Mouse (Mus musculus) liver, adult 10 weeks (tissue): ENCODE measurements around the gene Yy1. TPM values are rescaled to one million over a fixed set of nuclear protein-coding genes. Genes with fewer than 3 reads are reported as not detected.

Source experiments
- polyA plus RNA-seq: library from polyadenylated mRNA; stranded (reverse); fragments of 350-450 nt; fragmentation: Illumina TruSeq; extraction: RNeasy Lipid Tissue Mini Kit (QIAGEN cat#74804); gene quantifications from one replicate; pipeline ENCODE4 v1.2.3, GENCODE M21; 2014; ENCODE audit warnings: low read depth, low replicate concordance

Yy1 gene
- 35.6 TPM for polyA plus RNA-seq

GRCm38 (mm10) chr12:108792546-108793452 is at the start of gene Yy1:
Yy1 (plus strand) TSS chr12:108792973.

DNA sequence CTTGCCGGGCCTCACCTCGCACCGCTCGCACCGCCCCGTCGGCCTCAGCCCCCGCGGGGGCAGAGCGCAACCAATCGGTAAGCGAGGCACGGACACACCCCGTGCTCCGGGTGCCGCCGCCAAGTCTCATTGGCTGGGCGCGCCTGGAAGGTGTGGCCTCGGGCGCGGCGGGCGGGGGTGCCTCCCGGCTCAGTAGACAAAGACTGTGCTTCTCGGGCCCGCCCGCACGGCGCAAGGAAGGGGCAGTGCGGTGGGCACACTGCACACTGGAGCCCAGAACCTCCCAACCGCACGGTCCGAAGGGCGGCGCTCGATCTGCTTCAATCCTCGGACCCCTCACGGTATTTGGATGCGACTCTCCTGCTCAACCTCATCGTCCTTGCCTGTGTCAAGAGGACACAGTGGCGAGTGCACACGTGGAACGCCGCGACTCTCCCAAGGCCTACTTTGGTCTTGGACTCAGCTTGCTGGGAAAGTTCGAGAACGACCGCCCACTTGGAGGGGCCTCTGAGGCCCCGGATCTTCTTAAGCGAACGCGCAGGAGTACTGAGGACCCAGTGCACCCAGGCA is 43.2 kb downstream of the Yy1 start, which contains the start of the genes Slc25a29 and Slc25a47:
Gene Slc25a29, minus strand, starts transcription at position 44 of the 570 bp plus-strand sequence.
Gene Slc25a47, plus strand, starts transcription at position 207 of the 570 bp plus-strand sequence.

Other genes with a start within 250 kb of the Yy1 start
- 5.1 TPM for gene Evl, start 238.3 kb upstream of the Yy1 start, polyA plus RNA-seq
- not detected for gene Degs2, start 90.7 kb upstream of the Yy1 start, polyA plus RNA-seq
- not detected for gene Slc25a29, start 42.9 kb downstream of the Yy1 start, polyA plus RNA-seq
- gene Slc25a47, start 43.1 kb downstream of the Yy1 start, polyA plus RNA-seq = 42.0 TPM
- gene Wdr25, start 100.7 kb downstream of the Yy1 start, polyA plus RNA-seq = 0.32 TPM
- gene Wars, start 101.2 kb downstream of the Yy1 start, polyA plus RNA-seq = 4.4 TPM